Mouse (Mus musculus): ENCODE measurements around the gene Trim3. TPM values are rescaled to one million over a fixed set of nuclear protein-coding genes. Genes with fewer than 3 reads are reported as not detected.

The Trim3 gene
- 10 to 100 TPM; 51.4 to 56.7 TPM for total RNA-seq (2021)
- long read RNA-seq, experiment 1, partial matches to known transcripts, result 4 of 19 reads
- long read RNA-seq, experiment 1, other reads (novel, unspliced or antisense), result 7 of 19 reads
- long read RNA-seq, experiment 2, partial matches to known transcripts, result 5 of 20 reads
- long read RNA-seq, experiment 2, other reads (novel, unspliced or antisense), result 9 of 20 reads

DNA sequence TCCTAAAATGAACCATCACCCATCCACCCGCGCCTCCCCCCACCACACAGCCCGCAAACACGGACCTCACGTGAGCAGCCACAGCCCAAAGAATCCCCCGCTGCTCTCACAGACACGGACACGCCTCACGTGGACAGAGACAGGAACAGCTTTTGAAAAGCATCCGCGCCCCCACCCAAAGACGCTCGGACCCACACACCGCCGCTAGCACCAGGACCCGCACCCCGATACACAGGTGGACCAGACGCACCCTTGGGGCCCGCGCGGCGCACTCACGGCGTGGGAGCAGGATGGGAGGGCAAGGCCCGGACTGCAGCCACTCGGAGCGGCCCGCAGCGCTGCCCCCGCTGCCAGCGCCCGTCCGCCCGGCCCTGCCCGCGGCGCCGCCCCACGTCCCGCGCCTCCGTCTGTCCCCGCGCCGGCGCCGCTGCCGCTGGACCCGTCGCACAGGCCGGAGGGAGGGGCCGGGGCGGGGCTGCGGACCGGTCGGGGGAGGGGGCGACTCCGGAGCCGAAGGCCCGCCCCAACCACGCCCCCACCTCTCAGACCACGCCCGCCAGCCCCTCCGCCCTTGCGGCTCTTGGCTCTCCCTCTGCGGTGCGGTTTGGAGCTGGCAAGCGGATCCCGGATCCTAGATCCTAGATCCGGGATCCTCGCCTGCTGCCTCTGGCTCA lies at the start of gene Trim3:
Gene Trim3, minus strand, starts transcription at position 445 of the 674 bp plus-strand sequence.
- DNase-seq (ENCODE audit: low spot score in 2 of 2), result peak; percentile 84 to 87

DNA sequence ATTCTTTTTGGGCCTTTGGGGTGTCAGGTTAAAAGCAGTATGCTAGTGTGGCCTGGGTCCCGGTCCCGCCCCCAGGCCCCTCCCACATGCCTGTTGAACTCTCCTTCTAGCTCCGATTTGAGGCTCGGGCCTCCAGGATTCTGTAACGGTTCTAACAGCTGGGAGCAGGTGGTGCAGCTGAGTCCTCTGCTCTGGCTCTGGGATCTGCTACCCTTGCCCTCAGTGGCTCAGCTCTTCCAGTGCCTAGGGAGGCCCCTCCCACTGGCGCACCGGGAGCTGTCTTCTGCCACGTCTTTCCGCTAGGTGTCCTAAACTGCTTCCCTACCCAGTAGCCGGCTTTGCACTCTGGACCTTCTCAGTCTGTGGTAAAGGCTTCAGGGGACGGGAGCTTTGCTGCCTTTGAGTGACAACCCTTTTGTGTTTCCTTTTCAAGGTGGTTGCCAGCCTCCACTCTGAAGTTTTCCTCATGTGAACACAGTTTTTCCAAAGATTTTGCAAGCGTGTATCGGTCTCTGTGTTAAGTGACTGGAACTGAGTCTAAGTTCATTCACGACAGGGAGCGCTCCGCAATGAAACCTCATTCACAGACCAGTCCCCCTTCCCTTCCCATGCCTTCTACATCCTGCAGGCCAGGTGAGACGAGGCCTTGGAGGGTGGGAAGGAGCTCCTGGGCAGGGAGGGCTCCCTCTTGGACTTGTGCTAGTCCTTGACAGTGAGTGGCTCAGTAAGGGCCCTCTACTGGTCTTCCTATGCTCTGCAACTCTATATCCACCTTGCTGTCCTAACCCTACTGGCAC lies 17.5 kb upstream of the Trim3 start, which contains the start of gene Dnhd1:
Gene Dnhd1, plus strand, starts transcription at position 189 of the 797 bp plus-strand sequence.
- DNase-seq (ENCODE audit: low spot score in 2 of 2), result peak in 1 of 2 experiments; percentile 54

DNA sequence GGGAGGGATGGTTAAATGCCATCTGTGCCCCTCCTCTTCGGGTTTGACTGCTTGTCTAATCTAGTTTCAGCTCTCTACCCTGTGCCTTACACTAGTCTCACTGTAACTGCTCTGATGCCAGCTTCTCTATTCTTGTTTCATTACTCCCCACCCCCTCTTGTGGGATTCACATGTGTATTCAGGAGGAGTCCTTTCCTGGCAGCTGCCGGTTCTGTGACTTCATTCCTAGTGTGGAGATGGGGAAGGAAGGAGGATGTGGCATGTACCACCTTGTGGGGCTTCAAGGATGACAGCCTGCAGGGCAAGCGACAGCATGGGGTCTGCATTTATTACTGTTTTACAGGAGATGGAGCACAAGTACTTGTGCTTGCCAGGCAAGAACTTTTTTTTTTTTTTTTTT lies 8.6 kb upstream of the Trim3 start:
- no peak for DNase-seq (ENCODE audit: low spot score in 2 of 2)

DNA sequence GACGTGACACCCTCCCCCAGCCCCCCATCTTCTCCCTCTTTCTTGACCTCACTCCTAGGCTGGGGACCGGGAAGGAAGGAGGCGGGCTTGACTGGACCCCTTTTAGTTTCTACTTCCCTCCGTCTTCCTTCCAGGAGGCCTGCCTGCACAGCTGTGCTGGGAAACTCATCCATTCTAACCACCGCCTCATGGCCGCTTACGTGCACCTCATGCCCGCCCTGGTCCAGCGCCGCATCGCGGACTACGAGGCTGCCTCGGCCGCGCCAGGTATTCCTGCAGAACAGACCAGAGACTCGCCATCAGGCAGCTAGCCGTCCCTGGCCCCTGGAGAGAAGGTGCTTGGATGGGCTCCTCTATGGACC lies 7.5 kb upstream of the Trim3 start:
- no peak for DNase-seq (ENCODE audit: low spot score in 2 of 2)

DNA sequence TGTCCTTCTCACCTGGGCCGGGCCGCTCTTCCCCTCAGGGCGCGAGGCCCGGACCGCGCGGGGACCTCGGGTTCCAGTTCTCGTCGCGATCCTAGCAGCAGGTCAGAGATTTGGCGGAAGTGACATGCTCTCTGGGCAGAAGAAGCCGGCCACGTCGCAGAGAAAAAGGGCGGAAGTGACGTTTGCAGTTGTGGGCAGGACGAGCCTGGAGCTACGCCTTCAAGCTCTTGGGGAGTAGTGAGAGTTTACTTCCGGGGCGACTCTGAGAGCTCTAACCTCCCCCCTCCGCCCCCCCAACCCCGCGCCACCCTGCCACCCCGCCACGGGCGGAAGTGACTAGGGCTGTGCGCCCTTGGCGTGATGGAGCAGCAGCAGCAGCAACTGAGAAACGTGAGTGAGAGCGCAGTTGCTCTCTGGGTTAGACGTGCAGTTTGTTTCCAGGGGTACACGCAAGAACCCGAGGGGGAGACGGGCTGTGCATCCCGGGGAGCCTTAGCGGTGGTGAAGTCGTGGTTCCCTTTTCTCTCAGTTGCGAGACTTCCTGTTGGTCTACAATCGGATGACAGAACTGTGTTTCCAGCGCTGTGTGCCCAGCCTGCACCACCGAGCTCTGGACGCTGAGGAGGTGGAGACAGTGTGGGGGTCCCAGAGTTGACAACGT lies 7.0 kb upstream of the Trim3 start, which contains the start of the genes Arfip2 and Gm45799:
Gene Arfip2, minus strand, starts transcription at position 184 of the 661 bp plus-strand sequence.
Gene Gm45799, plus strand, starts transcription at position 320 of the 661 bp plus-strand sequence.
- DNase-seq (ENCODE audit: low spot score in 2 of 2), result peak; percentile 67 to 90

DNA sequence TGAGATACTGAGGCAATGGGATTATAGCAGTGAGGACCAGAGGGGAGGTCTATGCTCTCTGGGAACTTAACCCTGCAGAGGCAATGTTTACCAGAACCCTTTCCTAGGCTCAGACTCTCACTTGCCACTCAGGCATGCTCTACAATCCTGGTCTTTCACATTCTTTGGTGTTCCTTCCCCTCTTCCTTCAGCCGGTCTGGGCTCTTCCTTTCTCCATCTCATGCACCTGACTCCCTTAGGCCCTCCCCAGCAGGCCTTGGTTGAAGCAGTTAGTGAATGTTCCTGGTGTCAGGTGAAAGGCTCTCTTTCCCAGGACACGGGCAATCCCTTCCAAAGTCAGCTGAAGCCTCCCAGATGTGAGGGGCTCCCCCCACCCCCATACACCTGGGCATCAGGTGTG lies 6.4 kb upstream of the Trim3 start, which contains the start of gene Timm10b:
Gene Timm10b, plus strand, starts transcription at position 301 of the 400 bp plus-strand sequence.
- no peak for DNase-seq (ENCODE audit: low spot score in 2 of 2)

DNA sequence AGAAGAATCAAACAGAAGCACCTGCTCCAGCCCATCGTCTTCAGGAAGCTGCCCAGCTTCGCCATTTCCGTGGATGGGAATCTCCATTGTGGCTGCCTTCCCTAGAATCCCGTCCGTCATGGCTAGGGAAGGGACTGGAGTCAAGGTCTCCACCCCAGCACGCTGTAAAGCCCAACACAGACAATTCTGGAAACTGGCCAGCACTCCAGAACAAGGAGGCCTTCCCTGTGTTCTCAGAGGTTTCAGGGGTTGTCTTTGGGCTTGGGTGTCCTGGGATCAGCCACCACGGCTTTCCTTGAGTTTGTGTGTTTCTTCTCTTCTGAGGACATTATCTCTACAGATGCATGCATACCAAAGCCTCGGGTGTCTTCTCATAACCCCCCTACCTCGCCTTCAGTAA lies 5.9 kb upstream of the Trim3 start:
- no peak for DNase-seq (ENCODE audit: low spot score in 2 of 2)

DNA sequence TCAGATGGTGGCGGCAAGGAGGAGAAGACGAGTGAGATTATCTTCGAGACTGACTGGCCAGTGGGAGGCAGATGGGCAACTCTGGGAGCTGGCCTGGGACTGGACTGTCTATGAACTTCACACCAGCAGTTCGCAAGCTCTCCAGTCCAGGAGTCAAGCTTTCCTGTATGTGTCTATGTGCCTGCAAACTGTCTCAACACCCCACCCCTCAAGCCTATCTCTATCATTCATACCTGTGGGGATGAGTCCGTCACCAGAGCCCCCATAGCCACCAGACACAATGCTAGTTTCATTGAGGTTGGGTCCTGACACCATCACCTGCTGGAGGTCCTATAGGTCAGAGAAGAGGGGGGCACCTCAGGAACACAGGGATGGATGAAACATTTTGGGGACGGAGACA lies 5.4 kb upstream of the Trim3 start:
- no peak for DNase-seq (ENCODE audit: low spot score in 2 of 2)

DNA sequence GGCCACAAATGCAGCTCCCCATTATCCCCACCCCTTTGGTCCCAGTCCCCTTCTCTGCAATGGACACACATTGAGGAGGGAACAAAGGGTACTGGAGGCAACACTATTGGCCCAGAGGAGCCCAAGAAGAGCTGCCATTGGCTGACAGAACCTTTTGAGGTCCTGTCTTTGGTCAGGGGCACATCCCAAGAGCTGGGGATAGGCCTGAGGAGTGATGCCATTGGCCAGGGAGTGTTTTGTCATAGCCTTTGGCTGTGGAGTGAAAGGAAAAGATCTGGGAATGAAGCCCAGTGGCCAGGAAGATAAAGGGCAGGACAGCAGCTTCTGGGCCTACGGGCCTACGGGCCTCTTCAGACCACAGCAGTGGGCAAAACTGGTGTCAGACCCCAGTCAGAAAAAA lies 2.4 kb upstream of the Trim3 start:
- no peak for DNase-seq (ENCODE audit: low spot score in 2 of 2)

DNA sequence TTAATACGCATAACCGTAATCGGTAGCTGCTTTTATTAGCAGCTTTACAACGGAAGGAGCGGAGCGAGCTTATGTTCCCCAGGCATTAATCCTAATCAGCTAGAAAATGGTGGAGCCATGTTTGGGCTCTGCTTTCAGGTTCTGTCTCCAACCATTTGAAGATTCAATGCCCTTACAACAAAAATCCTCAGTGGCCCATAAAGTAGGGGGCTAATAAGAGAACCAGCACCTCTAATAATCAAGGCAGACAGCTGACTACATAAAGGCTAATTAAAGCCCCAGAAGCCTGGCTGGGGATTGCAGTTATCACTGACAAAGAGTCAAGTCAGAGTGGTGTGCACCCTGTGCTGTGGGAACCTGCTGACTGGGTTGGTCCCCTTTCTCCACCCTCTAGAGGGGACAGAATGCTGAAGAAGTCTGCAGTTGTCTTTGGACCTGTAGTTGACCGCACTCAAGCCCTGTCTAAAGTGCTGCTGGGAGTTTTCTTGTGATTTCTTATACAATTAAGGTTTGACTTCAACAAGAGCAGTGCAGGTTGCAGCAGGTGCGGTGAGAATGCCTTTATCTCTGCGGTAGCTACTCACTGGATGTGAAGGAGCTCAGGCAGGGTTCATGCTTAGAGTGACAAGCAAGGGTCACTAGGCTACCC lies 1.0 kb upstream of the Trim3 start:
- no peak for DNase-seq (ENCODE audit: low spot score in 2 of 2)

DNA sequence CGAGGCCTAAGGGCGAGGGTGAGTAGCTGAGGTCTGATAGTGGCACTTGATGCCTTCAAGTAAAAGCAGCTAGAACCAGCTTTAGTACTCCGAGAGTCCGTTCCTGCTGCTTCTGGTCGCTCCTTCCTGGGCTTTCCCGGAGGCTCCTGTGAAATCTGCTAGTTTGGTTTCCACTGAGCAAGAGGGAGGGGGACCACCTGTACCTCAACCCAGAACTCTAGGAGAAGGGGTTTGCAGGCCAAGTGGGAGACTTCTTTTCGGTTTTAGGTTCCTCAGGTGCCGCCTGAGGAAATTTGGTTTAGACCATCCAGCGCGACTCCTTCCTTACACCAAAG lies 397 bp upstream of the Trim3 start:
- no peak for DNase-seq (ENCODE audit: low spot score in 2 of 2)

DNA sequence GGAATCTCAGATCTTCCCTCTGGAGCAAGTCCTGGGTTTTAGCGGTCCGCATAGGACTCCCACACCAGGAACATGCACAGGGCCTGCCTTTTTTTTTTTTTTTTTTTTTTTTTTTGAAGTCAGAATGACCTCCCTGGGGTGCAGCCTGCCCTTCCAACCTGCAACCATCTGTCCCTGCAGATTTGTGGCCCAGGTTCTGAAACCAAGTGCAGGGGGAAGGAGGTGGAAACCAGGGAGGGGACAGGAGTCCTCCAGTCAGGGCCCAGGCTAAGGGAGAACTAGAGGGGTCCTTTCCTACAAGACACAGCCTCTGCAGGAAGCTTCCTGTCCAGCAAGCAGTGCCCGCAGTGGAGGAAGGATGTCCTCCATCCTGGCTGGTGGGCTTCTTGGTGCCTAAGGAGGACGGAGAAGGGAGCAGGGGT lies 809 bp downstream of the Trim3 start:
- DNase-seq (ENCODE audit: low spot score in 2 of 2), result no peak

DNA sequence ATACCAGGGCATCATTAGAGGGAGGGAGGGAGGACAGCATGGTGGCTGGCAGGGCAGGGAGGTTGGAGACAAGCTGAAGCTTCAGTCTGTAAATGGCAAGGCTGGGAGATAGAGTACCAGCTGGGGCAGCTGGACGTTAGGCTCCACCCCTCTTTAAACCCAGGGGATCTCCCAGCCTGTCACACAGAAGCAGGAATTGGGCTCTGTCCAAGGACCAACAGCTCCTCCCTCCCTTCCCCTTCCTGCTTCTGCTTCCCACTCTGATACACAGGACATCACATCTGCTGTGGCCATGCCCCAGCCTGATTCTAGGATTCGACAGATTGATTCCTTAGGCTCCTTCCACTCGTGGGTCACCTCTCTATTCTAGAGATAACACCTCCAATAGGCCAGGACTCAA lies 4.7 kb downstream of the Trim3 start:
- DNase-seq (ENCODE audit: low spot score in 2 of 2), result peak in 1 of 2 experiments; percentile 14

DNA sequence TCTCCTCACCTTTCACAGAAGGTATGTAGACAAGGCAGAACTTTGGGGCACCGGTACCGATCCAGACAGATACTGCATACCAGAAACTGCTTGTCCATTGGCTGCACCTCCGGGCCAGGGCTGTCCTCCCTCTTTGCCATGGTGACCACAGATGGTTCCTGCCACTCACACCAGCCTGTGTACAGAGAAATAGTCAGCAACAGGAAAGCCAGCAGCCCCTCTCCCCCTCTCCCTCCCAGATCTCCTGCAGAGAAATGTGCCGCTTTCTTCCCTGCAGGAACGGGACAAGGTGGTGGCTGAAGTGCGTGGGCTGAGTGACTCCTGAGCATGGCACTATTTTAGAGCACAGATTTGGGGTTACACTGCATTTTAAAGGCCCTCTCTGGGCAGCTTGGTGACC lies 8.0 kb downstream of the Trim3 start:
- no peak for DNase-seq (ENCODE audit: low spot score in 2 of 2)

DNA sequence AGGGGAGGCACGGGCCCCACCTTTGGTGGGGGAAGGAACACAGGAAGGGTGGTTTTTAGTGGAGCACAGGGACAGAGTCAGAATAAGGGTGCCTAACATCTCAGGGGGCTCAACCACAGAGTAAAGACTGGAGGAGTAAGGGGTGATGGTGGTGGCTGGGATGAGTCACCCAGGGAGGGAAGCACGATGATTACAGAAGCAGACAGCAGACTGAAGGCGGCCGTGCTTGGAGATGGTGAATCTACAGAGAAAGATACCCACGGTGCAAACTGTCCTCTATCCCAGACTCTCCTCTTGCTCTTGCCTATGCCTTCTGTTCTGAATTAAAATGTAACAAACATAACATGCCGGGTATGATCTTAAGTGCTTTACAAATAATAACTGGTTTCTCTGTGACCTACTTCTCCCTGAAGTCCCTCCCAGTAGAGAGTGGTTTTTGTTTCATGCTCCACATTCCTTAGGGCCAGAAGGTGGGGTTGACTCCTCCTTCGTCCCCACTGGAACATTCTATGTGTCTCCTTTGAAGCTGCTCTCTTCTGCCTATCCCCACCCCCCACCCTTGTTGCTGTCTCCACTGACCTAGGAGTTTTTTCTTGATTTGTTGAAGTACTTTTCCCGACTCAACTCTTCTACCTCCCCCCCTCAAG lies 11.6 kb downstream of the Trim3 start:
- no peak for DNase-seq (ENCODE audit: low spot score in 2 of 2)

DNA sequence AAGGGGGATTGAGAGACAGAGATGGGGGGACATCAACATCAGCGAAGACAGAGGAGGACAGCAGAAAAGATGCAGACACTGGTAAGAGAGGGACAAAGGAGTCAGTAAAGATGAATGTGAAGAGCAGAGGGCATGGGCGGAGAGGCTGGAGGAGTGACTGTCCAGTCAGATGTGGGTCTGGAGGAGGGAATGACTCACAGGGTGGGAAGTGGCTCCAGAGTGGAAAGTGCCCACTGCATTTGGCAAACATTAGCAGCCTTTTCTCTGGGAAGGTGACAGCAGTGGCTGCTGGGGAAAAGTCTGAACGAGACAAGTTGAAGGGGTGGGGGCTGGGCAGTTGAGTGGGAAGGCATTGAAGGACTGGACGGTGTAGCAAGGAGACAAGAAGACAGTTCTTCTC lies 12.3 kb downstream of the Trim3 start:
- DNase-seq (ENCODE audit: low spot score in 2 of 2), result no peak

DNA sequence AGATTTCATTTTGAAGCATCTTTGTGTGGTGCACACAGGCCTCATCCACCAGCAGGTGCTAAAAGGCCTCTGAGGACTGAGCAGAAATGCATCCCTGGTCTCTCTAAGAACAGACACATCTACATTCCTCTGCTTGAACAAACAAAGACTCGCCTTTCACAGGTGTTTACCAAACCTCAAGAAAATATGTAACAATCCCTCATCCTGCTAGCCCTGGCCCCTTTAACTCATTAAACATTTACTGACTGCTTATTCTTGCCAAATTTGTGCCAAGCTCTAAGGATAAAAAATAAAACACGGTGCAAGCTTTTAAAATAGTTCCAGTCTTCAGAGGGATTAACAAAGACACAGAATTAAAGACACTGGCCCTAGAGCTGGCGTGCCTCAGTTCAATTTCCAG lies 13.7 kb downstream of the Trim3 start:
- DNase-seq (ENCODE audit: low spot score in 2 of 2), result no peak

DNA sequence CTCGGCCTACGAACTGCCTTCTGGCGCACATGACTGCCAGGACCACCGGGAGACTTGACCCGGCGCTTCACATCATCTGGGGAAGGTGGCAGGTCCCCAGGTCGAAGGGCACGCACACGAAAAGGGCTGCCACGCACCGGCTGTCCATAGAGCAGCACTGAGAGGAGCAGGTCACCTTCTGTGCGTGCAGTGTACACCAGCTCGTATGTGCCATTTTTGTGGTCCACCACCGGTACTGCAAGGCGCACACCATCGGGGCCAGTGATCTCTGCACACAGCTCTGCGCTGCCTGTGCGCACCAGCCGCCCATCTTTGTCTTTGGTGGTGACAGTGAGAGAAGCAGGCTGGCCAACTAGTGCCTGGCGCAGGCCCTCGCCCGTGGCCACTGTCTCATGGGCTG lies 15.6 kb downstream of the Trim3 start:
- no peak for DNase-seq (ENCODE audit: low spot score in 2 of 2)

DNA sequence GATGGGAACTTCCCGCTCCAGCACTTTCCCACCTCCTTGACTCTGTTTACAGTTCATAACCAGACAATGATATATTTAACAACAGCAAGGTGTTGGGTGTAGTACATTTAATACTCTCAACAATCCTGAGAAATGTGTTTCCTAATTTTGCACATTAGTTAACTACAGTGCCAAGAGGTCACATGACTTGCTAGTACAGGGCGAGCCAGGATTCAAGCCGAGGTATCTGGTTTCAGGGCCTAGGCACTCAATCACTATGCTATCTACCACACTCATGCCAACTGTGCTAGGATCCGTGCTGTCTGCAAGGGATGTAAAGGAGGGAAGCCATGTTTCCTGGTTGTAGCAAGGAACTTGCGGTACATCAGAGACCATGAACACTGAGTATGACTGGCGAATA lies 16.8 kb downstream of the Trim3 start:
- DNase-seq (ENCODE audit: low spot score in 2 of 2), result no peak

DNA sequence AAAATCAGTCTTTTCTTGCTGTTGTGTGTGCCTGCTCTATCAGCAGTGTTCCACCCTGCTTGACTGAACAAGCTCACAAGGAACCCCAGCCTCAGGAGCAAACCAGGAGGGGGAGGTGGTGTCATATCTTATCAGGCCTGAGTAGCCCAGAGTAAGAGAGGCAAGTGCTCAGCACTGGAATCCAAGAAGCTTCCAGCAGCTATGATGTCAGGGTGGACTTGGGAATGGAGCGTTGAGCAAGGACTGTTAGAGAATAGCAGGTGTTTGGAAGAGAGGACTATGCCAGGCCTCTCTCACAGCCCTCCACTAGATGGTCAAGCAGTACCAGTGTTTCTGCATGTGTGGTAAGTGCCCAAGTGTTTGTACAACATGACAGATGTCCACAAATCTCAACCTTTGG lies 17.7 kb downstream of the Trim3 start:
- DNase-seq (ENCODE audit: low spot score in 2 of 2), result no peak

DNA sequence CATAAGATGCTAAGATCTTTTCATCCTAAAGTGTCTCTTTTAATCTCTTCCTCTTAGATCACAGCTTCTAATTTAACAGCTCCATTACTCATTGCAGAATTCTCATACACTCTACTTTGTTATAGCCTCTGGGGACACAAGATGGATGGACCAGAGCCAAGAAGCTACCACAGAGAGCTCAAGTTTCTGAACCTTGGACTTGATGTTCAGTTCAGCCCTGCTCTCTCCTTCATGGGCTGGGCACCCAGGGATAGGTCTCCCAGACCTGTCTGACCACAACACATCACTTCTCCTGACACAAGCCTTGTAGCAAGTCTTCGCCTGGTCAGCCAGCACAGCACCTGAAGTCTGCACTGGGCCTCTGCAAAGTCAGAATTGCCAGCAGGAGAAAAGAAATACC lies 19.0 kb downstream of the Trim3 start:
- no peak for DNase-seq (ENCODE audit: low spot score in 2 of 2)
